Mouse (Mus musculus): ENCODE data around the gene Zfp3. TPM values are rescaled to one million over a fixed set of nuclear protein-coding genes. Genes with fewer than 3 reads are reported as not detected.
A peak's percentile ranks its signal among the peaks of the same experiment; 100 is the strongest.

Zfp3 gene
- polyA plus RNA-seq, 1 experiment from 2014 or later = 4.3 TPM

- Histone ChIP-seq H3K36me3 (ENCODE audit: inconsistent target) (no peaks in the 10 kb centered on the region), H3K79me2 (ENCODE audit: inconsistent target) (no peaks in the 10 kb centered on the region), H3K4me3 (ENCODE audit: inconsistent target) (no peak overlapping the region), H3K27ac (no peak overlapping the region)
- 23% methylated on average over 4 of the region's 4 CpGs for WGBS (ENCODE audit: missing documents)
Measured at GRCm38 (mm10) chr11:70806697-70807096, 42.7 kb downstream of the Zfp3 start.

GRCm38 (mm10) chr11:70807630-70808029 is 43.6 kb downstream of the Zfp3 start:
- no peak overlapping the region for H3K4me3 ChIP-seq (ENCODE audit: inconsistent target)
- whole genome bisulfite sequencing (ENCODE audit: missing documents) = 70% methylated on average over 3 of the region's 4 CpGs
- H3K27ac ChIP-seq = no peak overlapping the region
- H3K79me2 ChIP-seq (ENCODE audit: inconsistent target) = no peaks in the 10 kb centered on the region
- H3K36me3 ChIP-seq (ENCODE audit: inconsistent target) = no peaks in the 10 kb centered on the region

DNA sequence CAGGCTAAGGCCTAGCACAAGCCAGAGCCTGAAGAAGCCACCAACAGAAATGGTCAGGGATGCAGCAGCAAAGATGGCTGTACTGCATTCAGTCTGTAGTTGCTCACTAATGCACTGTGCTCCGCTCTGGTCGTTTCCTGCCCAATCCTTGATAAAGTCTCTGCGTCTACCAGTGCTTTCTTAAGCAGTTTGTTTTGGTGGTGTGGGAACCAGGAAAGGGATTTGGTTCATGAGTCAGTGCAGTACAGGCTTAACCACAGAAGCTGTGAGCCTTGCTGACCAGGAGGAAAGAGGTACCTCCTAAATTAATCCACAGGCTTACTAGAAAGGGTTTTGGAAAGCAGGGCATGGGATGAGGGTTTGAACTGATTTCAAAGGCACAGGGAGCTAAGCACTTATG is 44.1 kb downstream of the Zfp3 start:
- no peak overlapping the region for H3K4me3 ChIP-seq (ENCODE audit: inconsistent target)
- 59% methylated on average over 3 of the region's 3 CpGs for WGBS (ENCODE audit: missing documents)
- no peaks in the 10 kb centered on the region for H3K36me3 ChIP-seq (ENCODE audit: inconsistent target)
- H3K27ac ChIP-seq = no peak overlapping the region
- H3K79me2 ChIP-seq (ENCODE audit: inconsistent target) = no peaks in the 10 kb centered on the region

- no peak overlapping the region for H3K27ac ChIP-seq
- H3K36me3 ChIP-seq (ENCODE audit: inconsistent target) = no peaks in the 10 kb centered on the region
- H3K4me3 ChIP-seq (ENCODE audit: inconsistent target) = no peak overlapping the region
- WGBS (ENCODE audit: missing documents) = 80% methylated on average over 1 of the region's 1 CpGs
- no peaks in the 10 kb centered on the region for H3K79me2 ChIP-seq (ENCODE audit: inconsistent target)
Measured at GRCm38 (mm10) chr11:70809011-70809410, 45.0 kb downstream of the Zfp3 start.

GRCm38 (mm10) chr11:70811041-70811440 is 47.0 kb downstream of the Zfp3 start:
- no peak overlapping the region for H3K27ac ChIP-seq
- H3K79me2 ChIP-seq (ENCODE audit: inconsistent target) = no peaks in the 10 kb centered on the region
- no peak overlapping the region for H3K4me3 ChIP-seq (ENCODE audit: inconsistent target)
- no peaks in the 10 kb centered on the region for H3K36me3 ChIP-seq (ENCODE audit: inconsistent target)
- WGBS (ENCODE audit: missing documents) = 98% methylated on average over 5 of the region's 5 CpGs

DNA sequence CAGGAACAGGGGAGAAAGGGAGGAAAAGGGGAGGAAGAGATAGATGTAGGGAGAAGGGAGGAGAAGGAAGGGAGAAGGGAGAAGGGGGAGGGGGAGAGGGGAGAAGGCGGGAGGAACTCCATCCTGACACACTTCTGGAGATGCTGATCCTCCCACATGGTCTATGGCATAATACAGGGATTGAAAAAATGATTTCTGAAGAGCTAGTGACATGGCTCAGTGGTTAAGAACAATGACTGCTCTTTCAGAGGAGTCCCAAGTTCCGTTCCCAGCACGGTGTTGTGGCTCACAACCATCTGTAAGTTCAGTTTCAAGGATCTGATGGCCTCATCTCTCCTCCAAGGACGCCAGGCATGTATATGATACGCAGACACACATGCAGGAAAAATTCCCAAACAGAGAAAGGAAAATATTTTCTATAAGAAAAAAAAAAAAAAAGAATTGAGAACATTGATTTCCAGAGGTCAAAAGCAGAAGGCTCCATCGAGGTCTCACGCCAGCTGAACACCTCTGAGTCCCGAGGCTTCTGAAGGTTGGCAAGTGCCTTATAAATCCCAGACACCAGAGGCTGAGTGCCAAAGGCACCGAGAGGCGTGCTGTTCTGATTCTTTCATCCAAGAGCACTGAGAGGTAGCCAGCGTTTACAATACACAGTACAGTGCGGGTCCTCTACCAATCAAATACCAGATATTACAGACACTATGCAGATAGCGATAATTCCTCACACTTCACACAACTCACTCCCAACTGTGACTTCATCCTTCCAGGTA is 47.6 kb downstream of the Zfp3 start:
- Histone ChIP-seq H3K27ac (no peak overlapping the region), H3K79me2 (ENCODE audit: inconsistent target) (no peaks in the 10 kb centered on the region), H3K4me3 (ENCODE audit: inconsistent target) (no peak overlapping the region), H3K36me3 (ENCODE audit: inconsistent target) (no peaks in the 10 kb centered on the region)
- 90% methylated on average over 13 of the region's 13 CpGs for WGBS (ENCODE audit: missing documents)

GRCm38 (mm10) chr11:70812365-70812764 is 48.4 kb downstream of the Zfp3 start, which contains the start of gene Scimp:
Scimp (minus strand) TSS chr11:70812586.
- H3K36me3 ChIP-seq (ENCODE audit: inconsistent target) = no peaks in the 10 kb centered on the region
- no peak within 1 kb of the TSS for H3K4me3 ChIP-seq (ENCODE audit: inconsistent target)
- 19% methylated on average over 7 of the region's 7 CpGs for WGBS (ENCODE audit: missing documents)
- H3K79me2 ChIP-seq (ENCODE audit: inconsistent target) = no peaks in the 10 kb centered on the region
- H3K27ac ChIP-seq = peak within 1 kb of the TSS; percentile 73

DNA sequence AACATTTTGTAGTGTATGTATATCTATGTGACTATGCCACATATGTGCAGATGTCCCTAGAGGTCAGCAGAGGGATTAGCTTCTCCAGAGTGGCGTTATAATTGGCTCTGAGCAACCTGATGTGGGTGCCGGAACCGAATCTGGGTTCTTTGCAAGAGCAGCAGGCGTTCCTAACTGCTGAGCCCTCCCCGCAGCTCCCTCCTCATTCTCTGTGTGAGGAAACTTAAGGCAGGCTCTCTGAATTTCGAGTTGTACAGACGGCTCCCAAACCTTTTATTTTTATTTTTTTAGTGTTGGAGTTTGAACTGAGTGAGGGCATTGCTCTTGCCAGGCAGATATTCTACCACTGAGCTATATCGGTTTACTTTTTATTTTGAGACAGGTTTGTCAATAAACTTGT is 51.1 kb downstream of the Zfp3 start:
- Histone ChIP-seq H3K4me3 (ENCODE audit: inconsistent target) (no peak overlapping the region), H3K36me3 (ENCODE audit: inconsistent target) (no peaks in the 10 kb centered on the region), H3K27ac (no peak overlapping the region), H3K79me2 (ENCODE audit: inconsistent target) (no peaks in the 10 kb centered on the region)
- 96% methylated on average over 8 of the region's 8 CpGs for WGBS (ENCODE audit: missing documents)

GRCm38 (mm10) chr11:70815498-70816078 is 51.6 kb downstream of the Zfp3 start:
- no peaks in the 10 kb centered on the region for H3K36me3 ChIP-seq (ENCODE audit: inconsistent target)
- no peak overlapping the region for H3K27ac ChIP-seq
- whole genome bisulfite sequencing (ENCODE audit: missing documents) = 19% methylated on average over 6 of the region's 6 CpGs
- H3K4me3 ChIP-seq (ENCODE audit: inconsistent target) = no peak overlapping the region
- H3K79me2 ChIP-seq (ENCODE audit: inconsistent target) = no peaks in the 10 kb centered on the region

DNA sequence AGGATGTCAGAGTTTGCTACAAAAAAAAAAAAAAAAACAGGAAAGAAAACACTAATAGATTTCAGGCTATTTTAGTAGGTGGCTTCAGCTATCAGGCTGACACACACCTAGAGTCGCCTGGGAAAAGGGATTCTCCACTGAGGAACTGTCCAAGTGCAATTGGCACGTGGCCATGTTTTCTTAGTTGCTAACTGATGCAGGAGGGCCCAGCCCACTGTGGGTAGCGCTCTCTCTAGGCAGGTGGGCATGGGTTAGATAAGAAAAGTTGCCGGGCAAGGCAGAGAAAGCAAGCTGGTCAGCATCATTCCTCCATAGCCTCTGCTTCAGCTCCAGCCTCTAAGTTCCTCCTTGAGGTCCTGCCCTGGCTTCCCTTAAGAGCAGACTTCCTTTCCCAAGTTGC is 52.8 kb downstream of the Zfp3 start:
- H3K27ac ChIP-seq = no peak overlapping the region
- no peaks in the 10 kb centered on the region for H3K79me2 ChIP-seq (ENCODE audit: inconsistent target)
- WGBS (ENCODE audit: missing documents) = 84% methylated on average over 4 of the region's 4 CpGs
- no peaks in the 10 kb centered on the region for H3K36me3 ChIP-seq (ENCODE audit: inconsistent target)
- no peak overlapping the region for H3K4me3 ChIP-seq (ENCODE audit: inconsistent target)

GRCm38 (mm10) chr11:70820120-70820519 is 56.1 kb downstream of the Zfp3 start:
- Histone ChIP-seq H3K36me3 (ENCODE audit: inconsistent target) (no peaks in the 10 kb centered on the region), H3K4me3 (ENCODE audit: inconsistent target) (no peak overlapping the region), H3K79me2 (ENCODE audit: inconsistent target) (no peaks in the 10 kb centered on the region), H3K27ac (no peak overlapping the region)
- WGBS (ENCODE audit: missing documents) = 90% methylated on average over 8 of the region's 8 CpGs

DNA sequence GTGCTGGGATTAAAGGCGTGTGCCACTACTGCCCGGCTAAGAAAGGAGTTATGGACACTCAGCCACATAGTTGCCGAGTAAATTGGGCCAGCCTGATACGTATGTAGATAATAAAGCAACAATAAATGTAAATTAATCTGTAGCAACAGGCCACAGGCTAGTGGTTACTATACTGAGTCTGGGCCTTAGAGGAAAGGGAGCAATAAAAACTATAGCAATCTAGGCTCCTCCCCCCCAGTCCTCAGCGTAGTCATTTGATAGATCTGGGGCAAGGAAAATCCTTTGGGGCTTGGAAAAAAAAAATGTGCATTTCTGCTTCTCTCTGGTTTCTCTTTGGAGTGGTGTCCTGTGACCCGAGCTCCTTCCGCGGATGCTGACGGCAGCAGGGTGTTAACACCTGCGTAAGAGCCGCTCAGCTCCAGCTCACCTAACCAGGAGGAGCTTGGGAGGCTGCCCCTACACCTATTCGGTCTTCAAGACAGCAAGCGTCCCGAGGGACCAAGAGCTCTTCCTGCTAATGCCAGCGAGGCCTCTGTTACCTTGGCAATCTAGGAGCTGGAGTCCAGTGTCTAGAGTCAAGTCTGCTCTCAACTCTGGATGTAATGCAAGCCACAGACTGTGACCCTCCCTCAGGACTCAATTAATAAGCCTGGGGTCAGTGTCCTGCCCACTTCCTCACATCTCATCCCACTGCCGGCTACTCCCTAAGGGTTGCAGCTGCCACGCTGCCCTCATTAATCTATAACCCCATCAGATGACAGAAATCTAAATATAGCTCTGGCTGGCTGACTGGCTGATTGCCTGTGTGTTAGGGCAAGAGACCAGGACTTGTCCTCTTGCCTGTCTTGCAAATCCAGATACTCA is 58.0 kb downstream of the Zfp3 start:
- no peaks in the 10 kb centered on the region for H3K36me3 ChIP-seq (ENCODE audit: inconsistent target)
- no peak overlapping the region for H3K27ac ChIP-seq
- H3K4me3 ChIP-seq (ENCODE audit: inconsistent target) = no peak overlapping the region
- 81% methylated on average over 17 of the region's 17 CpGs for WGBS (ENCODE audit: missing documents)
- H3K79me2 ChIP-seq (ENCODE audit: inconsistent target) = no peaks in the 10 kb centered on the region
